Mouse (Mus musculus): Measurements from ENCODE around the gene Msl1. TPM values are rescaled to one million over a fixed set of nuclear protein-coding genes. Genes with fewer than 3 reads are reported as not detected.

The Msl1 gene
- total and polyA plus RNA-seq, 2 experiments from 2014 or later, result 25.8 to 88.3 TPM

- 8% methylated on average over 15 of the region's 15 CpGs for WGBS
- no peaks in the 10 kb centered on the region for H3K27me3 ChIP-seq (ENCODE audit: insufficient read depth, low read length)
- ATAC-seq (ENCODE audit: low FRiP score) (peak; percentile 22; the same call in 1 of the 2 replicates), DNase-seq (ENCODE audit: low spot score) (peak; percentile 76)
- peak overlapping the region; percentile 96 for H3K27ac ChIP-seq (ENCODE audit: low read depth, low read length)
- peaks cover 7% of the 10 kb centered on the region; the same call in 1 of the 2 replicates for H3K36me3 ChIP-seq (ENCODE audit: insufficient read depth, low read length)
- H3K9me3 ChIP-seq (ENCODE audit: low read length), result no peaks in the 10 kb centered on the region
- peak; percentile 50 for TF ChIP-seq CTCF (IDR thresholded peaks at IDR 0.05)
- peaks cover 72% of the 10 kb centered on the region for H3K4me1 ChIP-seq (ENCODE audit: insufficient read depth, low read length)
- H3K9ac ChIP-seq (replicated peaks; ENCODE audit: low read length, poor library complexity, severe bottlenecking), result peak overlapping the region; percentile 64
- H3K4me3 ChIP-seq (ENCODE audit: low read depth, low read length), result peak overlapping the region; percentile 27
- H3K4me2 ChIP-seq (ENCODE audit: low read depth, low read length, poor library complexity, severe bottlenecking), result peak overlapping the region; percentile 94
These were observed 46.6 kb upstream of the Msl1 start for GRCm38 (mm10) chr11:98748506-98749416.

GRCm38 (mm10) chr11:98749716-98750115, 45.6 kb upstream of the Msl1 start:
- H3K27me3 ChIP-seq (ENCODE audit: insufficient read depth, low read length), result no peaks in the 10 kb centered on the region
- peak; percentile 79 for DNase-seq (ENCODE audit: low spot score)
- peak overlapping the region; percentile 64 for H3K9ac ChIP-seq (replicated peaks; ENCODE audit: low read length, poor library complexity, severe bottlenecking)
- peaks cover 7% of the 10 kb centered on the region; the same call in 1 of the 2 replicates for H3K36me3 ChIP-seq (ENCODE audit: insufficient read depth, low read length)
- 9% methylated on average over 5 of the region's 5 CpGs for WGBS
- TF ChIP-seq CTCF (IDR thresholded peaks at IDR 0.05), result no peak
- peak overlapping the region; percentile 94 for H3K4me2 ChIP-seq (ENCODE audit: low read depth, low read length, poor library complexity, severe bottlenecking)
- H3K9me3 ChIP-seq (ENCODE audit: low read length), result no peaks in the 10 kb centered on the region
- no peak for ATAC-seq (ENCODE audit: low FRiP score)
- H3K4me3 ChIP-seq (ENCODE audit: low read depth, low read length), result peak overlapping the region; percentile 27; the same call in 1 of the 2 replicates
- H3K4me1 ChIP-seq (ENCODE audit: insufficient read depth, low read length), result peaks cover 64% of the 10 kb centered on the region
- peak overlapping the region; percentile 96 for H3K27ac ChIP-seq (ENCODE audit: low read depth, low read length)

GRCm38 (mm10) chr11:98750351-98751201, 44.7 kb upstream of the Msl1 start:
- Histone ChIP-seq H3K4me3 (ENCODE audit: low read depth, low read length) (no peak overlapping the region), H3K27me3 (ENCODE audit: insufficient read depth, low read length) (no peaks in the 10 kb centered on the region), H3K9me3 (ENCODE audit: low read length) (no peaks in the 10 kb centered on the region), H3K9ac (replicated peaks; ENCODE audit: low read length, poor library complexity, severe bottlenecking) (peak overlapping the region; percentile 64; the same call in 1 of the 2 replicates), H3K4me2 (ENCODE audit: low read depth, low read length, poor library complexity, severe bottlenecking) (peak overlapping the region; percentile 94), H3K36me3 (ENCODE audit: insufficient read depth, low read length) (peaks cover 10% of the 10 kb centered on the region; the same call in 1 of the 2 replicates), H3K27ac (ENCODE audit: low read depth, low read length) (peak overlapping the region; percentile 96), H3K4me1 (ENCODE audit: insufficient read depth, low read length) (peaks cover 57% of the 10 kb centered on the region)
- 12% methylated on average over 15 of the region's 17 CpGs for WGBS
- peak; percentile 62 for ATAC-seq (ENCODE audit: low FRiP score)
- TF ChIP-seq CTCF (IDR thresholded peaks at IDR 0.05), result no peak
- peak; percentile 94 for DNase-seq (ENCODE audit: low spot score)

GRCm38 (mm10) chr11:98751221-98751782, 44.0 kb upstream of the Msl1 start:
- Histone ChIP-seq H3K4me2 (ENCODE audit: low read depth, low read length, poor library complexity, severe bottlenecking) (peak overlapping the region; percentile 94), H3K4me1 (ENCODE audit: insufficient read depth, low read length) (peaks cover 50% of the 10 kb centered on the region), H3K36me3 (ENCODE audit: insufficient read depth, low read length) (peaks cover 13% of the 10 kb centered on the region), H3K9ac (replicated peaks; ENCODE audit: low read length, poor library complexity, severe bottlenecking) (peak overlapping the region; percentile 42; the same call in 1 of the 2 replicates), H3K27me3 (ENCODE audit: insufficient read depth, low read length) (no peaks in the 10 kb centered on the region), H3K27ac (ENCODE audit: low read depth, low read length) (peak overlapping the region; percentile 96), H3K9me3 (ENCODE audit: low read length) (no peaks in the 10 kb centered on the region), H3K4me3 (ENCODE audit: low read depth, low read length) (no peak overlapping the region)
- WGBS, result 14% methylated on average over 6 of the region's 6 CpGs
- no peak for TF ChIP-seq CTCF (IDR thresholded peaks at IDR 0.05)
- ATAC-seq (ENCODE audit: low FRiP score), result peak; percentile 14; the same call in 1 of the 2 replicates
- no peak for DNase-seq (ENCODE audit: low spot score)

GRCm38 (mm10) chr11:98752562-98753140, 42.7 kb upstream of the Msl1 start:
- Histone ChIP-seq H3K9me3 (ENCODE audit: low read length) (no peaks in the 10 kb centered on the region), H3K4me3 (ENCODE audit: low read depth, low read length) (no peak overlapping the region), H3K4me2 (ENCODE audit: low read depth, low read length, poor library complexity, severe bottlenecking) (no peak overlapping the region), H3K9ac (replicated peaks; ENCODE audit: low read length, poor library complexity, severe bottlenecking) (0 out of 2 replicates have a peak overlapping the region, but pooled peaks have one; percentile 4), H3K27me3 (ENCODE audit: insufficient read depth, low read length) (no peaks in the 10 kb centered on the region), H3K4me1 (ENCODE audit: insufficient read depth, low read length) (peaks cover 39% of the 10 kb centered on the region), H3K27ac (ENCODE audit: low read depth, low read length) (peak overlapping the region; percentile 74; the same call in 1 of the 2 replicates), H3K36me3 (ENCODE audit: insufficient read depth, low read length) (peaks cover 18% of the 10 kb centered on the region)
- DNase-seq (ENCODE audit: low spot score) (no peak), ATAC-seq (ENCODE audit: low FRiP score) (no peak)
- TF ChIP-seq CTCF (IDR thresholded peaks at IDR 0.05), result no peak
- 81% methylated on average over 10 of the region's 10 CpGs for WGBS
